Mouse (Mus musculus): ENCODE data around the gene Lrrc1.

The Lrrc1 gene

DNA sequence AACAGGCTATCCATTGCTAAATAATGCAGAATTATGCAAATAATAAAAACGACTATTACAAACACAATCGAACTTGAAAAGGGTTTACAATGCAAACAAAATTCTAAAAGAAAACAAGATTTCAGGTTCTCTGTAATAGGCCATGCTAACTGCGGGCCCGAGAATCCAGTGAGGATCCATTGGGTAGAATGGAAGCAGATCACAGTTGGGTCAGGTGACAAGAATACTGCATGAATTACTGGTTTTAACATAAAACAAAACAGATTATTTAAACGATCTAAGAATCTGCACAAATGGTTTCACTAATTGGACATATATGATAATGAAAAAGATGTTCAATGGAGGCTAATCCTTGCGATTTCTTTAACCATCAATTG, 42.5 kb downstream of the Lrrc1 start:
- no peak for DNase-seq (ENCODE audit: low spot score in 2 of 2)

DNA sequence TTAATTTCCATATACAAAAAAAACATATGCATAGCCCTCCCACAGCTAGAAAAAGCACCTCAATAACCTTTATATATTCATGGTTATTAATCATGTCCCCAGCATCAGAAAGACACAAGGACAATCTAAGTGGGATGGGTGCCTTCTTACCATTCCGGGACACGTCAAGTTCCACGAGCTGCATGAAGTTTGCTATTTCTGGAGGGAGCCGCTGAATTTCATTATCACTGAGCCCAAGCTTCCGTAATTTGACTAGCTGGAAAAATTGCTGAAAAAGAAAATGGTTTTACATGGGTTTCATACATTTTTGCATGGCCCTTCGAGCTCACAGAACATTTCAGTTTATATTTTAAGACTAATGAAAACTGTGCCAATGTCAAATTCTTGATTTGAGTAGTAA, 45.6 kb downstream of the Lrrc1 start:
- no peak for DNase-seq (ENCODE audit: low spot score in 2 of 2)

DNA sequence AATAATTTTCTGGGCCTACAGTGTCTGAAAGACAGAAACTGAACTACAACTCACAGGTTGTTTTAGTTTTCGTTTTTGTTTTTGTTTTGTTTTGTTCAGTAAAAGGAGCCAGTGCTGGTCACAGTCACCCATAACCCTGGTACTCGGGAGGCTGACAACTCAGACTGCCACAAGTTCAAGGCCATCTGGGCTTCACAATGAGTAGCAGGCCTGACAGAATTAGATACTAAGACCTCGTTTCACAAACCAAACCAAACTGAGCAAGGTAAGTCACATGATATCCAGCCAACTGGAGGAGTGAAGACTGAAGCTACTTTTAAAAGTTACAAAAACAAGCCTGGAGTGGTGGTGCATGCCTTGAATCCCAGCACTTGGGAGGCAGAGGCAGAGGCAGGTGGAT, 46.3 kb downstream of the Lrrc1 start:
- no peak for DNase-seq (ENCODE audit: low spot score in 2 of 2)

DNA sequence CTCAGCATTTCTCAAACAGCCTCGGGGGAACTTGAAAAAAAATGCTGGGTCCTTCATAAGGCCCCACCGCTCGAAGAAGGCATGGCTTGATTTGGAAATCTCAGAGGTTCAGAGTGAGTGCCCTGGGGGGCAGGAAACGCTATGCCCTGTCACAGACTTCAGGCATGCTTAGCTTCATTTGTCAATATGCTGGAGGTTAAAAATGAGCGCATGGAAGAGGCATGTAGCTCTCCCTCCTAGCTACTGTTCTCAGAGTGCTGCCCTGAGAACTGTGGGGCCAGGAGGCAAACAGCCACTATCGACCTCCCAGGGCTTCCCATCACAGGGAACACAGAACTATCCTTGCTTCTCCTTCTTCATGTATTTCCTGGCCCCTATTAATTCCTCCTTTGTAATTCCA, 47.5 kb downstream of the Lrrc1 start:
- DNase-seq (ENCODE audit: low spot score in 2 of 2) = no peak

DNA sequence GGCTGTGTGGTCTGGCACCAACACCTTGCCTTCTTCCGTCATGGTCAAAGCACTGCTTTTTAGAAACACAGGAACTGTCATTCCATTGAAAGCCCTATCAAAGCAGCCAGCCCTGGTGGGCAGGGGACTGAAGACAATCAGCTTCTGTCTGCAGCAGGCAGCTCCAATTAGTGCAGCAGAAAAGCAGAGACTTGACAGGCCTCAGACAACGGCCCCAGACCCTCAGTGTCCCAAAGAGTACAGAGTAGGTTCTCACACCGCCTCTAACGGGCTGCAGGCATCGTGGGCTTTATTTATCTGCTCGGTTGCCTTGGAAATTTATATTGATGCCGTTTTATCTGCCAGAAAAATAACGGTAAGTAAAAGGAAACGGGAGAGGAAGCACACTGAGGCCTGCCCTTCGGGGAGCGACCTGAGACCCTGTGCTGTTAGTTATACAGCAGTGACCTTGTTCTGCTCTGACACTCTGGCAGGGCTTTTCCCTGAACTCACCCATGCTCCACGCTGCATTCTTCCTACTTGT, 48.1 kb downstream of the Lrrc1 start:
- no peak for DNase-seq (ENCODE audit: low spot score in 2 of 2)

DNA sequence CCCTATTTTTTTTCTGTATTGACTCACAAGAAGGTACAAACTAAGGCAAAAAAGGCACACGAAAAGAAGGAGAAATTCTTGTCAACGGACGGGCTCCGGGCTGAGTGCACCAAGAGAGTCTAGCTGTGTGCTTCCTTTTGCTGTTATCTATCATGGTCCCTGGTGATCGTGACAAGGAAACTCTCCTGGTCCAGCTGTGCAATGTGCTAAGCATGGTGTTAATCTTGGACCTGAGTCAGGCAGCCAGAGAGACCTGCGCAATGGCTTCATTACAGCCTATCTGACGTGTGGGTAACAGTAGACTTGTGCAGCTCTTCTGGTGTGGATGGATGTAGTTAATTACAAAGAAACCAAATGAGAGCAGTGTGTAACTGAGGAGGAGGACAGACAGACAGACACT, 50.4 kb downstream of the Lrrc1 start:
- no peak for DNase-seq (ENCODE audit: low spot score in 2 of 2)

DNA sequence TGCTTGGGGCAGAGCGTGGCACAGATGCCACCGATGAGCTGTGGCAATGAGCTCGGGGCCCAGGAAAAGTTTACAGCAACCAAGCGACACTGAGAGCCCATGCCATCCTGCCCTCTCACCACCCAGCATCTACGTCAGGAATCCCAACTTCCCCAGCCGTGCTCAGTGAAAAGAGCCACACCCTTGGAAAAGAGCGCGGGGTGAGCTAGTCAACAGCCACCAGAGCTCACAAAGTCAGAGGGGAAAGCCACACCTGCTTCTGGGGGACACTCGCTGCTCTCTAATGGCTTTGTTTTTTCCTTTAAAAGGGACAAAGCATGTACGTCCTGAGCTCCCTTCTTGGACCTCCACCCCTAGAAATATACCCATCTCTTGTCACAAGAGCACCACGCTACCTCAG, 56.1 kb downstream of the Lrrc1 start:
- no peak for DNase-seq (ENCODE audit: low spot score in 2 of 2)

DNA sequence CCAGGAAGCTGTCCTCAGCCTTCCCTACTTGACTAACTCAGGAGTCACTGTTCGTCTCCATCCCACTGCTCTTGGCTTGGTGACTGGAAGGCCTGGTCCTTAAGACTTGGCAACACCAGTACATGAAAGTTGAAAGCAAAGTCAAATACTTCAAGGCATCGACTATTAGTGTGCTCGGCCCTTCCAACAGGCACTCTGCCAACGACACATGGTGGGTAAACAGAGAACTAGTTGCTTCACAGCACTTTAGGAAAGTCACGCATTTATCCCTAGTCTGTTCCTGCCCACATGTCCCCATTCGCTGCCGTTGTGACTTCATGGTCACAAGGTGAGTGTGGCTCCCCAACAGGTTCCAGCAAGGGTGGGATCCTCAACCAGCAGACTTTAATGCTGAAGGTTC, 57.2 kb downstream of the Lrrc1 start:
- DNase-seq (ENCODE audit: low spot score in 2 of 2) = no peak

DNA sequence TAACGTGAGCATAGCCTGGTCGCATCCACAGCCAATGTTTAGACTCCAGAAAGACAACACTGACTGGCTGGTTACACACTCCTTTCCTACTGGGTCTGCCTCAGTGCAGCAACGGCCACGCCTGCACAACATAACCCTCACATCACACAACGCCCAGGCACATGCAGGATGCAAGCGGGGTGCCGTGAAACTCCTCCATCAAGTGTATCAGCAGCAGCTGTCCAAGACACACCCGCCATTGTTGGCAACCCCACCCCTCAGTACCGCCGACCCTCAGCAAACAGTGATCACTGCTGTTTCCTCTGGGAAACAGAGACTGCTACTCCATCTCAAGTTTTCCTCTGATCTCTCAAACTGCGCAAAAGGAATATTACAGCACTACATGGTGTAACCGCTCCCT, 58.8 kb downstream of the Lrrc1 start:
- DNase-seq (ENCODE audit: low spot score in 2 of 2) = no peak

DNA sequence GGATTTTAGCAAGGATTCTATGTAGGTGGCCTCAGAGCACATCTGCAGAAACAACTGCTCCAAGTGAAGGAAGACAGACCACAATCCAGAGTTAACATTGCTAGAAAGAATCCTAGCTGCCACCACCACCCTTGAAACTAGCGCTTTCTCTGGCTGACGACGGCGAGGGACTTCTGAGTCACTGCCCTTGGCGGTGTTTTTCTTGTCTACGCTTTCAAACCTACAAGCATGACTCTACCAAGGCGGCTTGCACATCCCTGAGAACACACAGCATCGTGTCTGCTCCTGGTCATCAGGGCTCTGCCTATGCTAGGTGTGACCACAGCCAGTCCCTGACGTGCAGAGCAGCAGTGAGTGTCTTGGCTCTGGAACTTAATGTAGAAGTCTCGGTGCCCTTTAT, 59.9 kb downstream of the Lrrc1 start:
- no peak for DNase-seq (ENCODE audit: low spot score in 2 of 2)

DNA sequence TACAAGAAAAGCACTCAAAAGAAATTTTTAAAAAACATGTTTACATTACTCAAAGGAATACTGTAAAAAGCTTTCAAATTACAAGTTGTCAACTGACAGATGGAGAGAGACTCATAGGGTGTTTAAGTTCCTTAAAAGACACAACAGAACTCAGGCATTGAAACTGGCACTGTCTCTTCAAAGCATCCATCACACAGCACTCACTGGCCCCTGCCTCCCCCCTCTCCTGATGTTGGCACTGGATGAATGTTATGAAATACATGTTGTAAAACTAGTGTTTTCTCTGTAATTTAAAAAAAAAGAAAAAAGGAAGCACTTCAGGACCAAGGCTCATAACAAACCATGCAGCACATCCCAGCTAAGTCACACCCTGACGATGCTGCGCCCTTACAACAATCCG, 61.1 kb downstream of the Lrrc1 start:
- DNase-seq (ENCODE audit: low spot score in 2 of 2) = no peak

DNA sequence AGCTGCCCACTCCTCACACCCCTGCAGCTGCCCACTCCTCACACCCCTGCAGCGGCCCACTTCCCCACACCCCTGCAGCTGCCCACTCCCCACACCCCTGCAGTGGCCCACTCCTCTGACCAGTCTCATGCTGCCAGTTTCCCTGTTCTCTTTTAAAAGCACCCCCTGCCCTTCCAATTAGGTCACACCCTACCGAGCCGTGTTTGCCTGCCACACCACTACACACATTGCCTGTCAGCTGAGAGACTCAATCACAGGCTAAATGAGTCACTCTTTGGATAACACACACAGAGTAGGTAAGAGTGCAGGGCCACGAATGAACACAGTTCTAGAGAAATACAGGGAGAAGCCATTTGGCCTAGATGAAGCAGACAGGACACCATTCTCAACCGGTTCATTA, 62.4 kb downstream of the Lrrc1 start:
- no peak for DNase-seq (ENCODE audit: low spot score in 2 of 2)

DNA sequence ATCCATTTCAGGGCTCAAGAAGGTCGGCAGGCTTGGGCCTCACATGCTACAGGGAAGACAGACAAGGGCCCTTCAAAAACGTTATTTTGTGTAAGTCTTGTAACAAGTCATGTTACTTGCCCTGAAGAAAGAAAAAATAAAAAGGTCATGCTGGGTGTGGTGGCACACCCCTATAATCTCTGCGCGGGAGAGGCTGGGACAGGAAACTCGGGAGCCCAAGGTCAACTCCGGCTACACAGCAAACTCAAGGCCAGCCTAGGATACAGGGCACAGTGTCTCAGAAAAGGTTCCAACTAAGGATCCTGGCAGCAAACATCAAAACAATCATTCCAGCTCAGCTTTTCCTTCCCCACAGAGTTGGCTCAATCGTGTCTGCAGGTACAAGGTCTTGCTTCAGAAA, 63.3 kb downstream of the Lrrc1 start:
- no peak for DNase-seq (ENCODE audit: low spot score in 2 of 2)

DNA sequence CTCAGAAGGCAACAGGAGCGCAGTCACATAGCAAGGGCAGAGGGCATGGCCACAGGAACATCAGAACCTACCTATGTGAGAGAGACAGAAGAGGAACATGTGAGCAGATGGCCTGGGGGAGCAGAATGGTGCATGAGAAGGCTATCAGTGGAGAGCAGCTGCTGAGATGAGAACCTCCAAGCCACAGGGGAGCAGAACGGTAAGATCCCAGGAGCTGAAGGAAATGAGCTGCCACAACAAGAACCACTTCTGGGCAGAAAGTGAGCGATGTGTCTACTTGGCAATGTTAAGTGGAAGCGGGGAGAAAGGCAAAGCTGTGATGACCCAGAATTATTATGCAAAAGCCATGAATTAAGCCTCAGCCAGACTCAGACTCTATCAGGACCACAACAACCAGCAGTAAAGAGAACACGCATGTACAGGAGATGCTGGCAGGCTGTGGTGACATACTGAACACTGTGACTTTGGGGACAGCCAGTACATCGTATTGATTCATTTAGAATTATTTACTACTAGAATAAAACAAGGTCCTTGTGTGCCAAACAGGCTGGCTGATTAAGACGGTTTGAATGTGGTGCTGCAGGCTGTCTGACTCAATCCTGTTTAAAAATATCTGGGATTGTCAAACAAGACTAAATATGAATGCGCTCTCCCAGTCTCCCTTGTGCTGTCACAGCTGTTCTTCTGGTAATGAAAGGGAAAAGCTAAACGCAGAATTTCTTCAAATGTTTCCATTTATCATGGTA, 63.9 kb downstream of the Lrrc1 start:
- no peak for DNase-seq (ENCODE audit: low spot score in 2 of 2)

DNA sequence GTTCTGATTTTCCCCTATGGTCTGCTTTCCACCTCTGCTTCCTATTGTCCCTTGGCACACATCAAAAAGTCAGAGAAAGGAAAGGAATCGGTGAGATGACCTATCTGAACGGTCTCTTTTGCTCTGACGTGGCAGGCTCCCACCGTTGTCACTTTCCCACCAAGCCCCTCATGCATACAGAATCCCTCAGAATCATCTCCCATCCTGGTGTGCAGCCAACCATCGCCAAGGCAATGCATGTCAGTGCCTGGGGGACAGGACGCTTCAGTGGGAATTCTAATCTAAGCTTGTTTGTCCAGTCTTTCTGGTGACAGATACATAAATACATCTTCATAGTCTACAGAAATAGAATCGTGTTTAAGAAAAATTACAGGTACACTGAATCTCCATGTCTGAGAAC, 64.7 kb downstream of the Lrrc1 start:
- no peak for DNase-seq (ENCODE audit: low spot score in 2 of 2)

DNA sequence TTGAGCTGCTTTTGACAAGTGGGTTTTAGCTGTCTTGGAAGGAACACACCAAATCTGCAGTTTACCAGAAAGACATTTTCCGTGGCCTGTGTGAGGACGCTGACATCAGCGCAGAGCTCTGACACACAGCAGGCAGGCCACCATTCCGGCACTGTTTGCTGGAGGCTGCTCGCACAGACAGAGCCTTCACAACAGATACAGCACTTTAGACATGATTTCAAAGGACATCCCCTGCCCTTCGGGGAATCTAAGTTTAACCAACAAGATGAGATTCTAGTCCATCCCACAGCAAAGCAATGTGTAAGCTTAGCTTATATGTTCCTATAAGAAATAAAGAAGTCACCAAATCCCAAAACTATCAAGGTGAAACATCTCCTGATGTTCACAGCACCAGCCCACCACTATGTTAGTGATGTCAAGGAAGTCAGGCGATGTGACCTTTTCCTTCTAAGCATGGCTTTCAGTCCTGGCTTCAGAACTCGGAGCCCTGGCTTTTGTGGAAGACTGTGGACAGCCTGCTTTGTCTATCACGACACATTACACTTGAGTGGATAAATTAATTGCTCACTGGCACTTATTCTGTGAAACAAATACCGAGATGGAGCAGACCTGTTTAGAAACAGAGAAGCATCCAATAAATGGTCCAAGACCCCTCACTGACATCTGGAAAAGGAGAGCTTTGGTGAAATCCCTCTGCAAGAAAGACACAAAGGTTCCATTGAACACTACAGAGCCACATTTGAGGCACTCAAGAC, 66.3 kb downstream of the Lrrc1 start:
- no peak for DNase-seq (ENCODE audit: low spot score in 2 of 2)

DNA sequence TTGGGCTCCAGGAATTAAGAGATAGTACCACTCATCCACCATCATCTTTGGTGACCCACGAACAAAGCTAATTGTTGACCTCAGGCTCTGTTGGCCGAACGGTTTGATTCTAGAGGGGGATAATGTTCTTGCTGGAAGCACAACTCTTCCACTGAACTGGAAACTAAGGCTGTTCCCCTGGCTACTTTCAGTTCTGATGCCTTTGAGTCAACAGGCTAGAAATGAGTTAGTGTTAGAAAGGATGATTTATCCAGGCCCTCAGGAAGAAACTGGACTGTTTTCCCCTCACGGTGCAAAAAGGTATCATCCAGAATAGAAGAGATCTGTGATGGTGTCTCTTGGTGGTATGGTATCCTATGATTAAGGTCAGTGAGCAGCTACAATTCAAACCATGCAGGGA, 70.1 kb downstream of the Lrrc1 start:
- DNase-seq (ENCODE audit: low spot score in 2 of 2) = no peak

DNA sequence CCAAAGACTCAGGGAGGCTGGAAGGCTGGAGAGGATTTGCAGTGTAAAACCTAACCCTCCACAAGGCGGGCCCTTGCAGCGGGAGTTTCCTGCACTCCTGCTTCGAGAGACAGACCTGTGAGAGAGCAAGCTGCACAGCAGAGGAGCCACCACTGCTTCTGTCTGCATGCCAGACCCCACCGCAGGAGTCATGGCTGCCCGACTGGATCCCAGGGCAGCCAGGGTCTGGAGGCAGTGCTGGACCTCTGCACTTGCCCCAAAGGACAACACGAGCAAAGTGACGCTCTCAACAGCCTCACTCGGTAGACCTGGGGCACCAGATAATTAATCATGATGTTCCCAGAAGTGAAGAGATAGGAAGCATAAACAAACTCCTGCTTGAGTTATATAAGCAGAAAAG, 72.1 kb downstream of the Lrrc1 start:
- DNase-seq (ENCODE audit: low spot score in 2 of 2) = no peak

DNA sequence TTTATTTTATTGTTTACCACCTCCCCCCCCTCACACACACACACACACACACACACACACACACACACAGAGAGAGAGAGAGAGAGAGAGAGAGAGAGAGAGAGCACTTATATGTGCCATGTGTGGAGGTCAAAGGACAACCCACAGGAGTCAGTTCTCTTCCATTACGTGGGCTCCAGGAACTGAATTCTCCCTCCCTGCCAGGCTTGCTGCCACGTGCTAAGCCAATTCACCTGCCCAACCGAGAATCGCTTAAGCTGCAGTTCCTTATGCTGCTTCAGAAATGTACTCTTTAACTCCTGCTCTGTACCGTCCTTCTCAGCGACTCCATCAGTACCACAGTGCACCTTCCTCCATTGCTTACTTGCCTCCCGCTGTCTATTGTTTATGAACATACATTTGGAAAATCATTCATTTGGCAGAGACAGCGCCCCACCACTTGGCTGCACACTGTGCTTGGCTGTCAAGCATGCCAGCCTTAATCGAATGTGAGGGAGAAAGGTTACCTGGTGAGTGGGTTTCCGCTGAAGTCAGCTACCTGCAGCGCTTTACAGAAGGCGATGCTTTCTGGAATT, 72.9 kb downstream of the Lrrc1 start:
- no peak for DNase-seq (ENCODE audit: low spot score in 2 of 2)

DNA sequence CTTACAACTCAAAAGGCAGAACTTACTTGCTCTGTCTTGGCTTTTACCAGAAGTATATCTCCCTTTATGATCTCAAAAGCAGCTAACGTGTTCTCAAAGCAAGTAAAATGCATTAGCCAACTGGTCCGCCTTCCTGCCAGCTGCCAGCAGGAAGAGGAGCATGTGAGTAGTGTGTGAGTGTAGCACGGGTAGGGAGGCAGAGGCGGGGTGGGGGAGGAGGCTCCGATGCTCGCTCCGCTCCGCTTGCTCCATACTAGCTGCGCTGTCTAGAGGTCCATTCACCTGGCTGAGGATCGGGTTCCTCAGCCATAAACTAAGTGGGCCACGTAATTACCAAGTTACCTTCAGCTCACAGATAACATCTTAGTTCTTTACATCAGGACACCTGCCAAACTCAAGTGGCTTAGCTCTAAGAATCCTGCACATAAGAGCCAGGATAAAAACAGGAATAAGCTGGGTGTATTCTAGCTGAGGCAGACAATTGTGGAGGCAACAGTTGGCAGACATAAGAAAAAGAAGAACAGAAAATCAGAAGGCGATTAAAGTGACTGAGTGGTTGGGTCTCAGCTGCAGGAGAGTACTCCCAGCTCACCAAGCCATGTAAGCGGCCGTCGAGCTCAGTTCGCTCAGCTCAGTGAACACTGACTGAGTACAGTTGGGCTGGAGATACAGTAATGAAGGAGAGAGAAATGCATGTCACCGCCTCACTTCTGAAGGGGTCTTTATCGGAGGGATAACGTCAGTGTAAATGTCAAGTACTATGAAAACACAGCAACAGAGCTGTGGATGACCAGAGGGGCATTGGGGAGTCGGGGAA, 74.7 kb downstream of the Lrrc1 start:
- DNase-seq (ENCODE audit: low spot score in 2 of 2) = no peak

DNA sequence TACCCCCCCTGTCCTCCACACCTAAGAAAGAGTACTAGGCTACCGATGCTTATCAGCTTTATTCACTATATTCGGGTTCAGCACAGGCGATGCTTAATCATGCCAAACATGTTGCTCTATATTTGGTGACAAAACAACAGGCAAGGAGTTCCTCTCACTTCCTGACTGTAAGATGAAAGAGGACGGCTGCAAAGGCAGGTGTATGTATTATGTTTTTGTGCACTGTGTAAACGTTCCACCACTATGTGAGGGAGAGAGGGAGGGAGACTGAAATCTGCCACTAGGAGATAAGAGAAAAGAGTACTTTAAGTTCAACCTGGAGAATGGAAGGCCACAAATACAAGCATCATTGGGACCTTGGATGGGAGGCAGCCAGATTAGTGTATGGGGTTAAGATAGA, 77.7 kb downstream of the Lrrc1 start:
- no peak for DNase-seq (ENCODE audit: low spot score in 2 of 2)

DNA sequence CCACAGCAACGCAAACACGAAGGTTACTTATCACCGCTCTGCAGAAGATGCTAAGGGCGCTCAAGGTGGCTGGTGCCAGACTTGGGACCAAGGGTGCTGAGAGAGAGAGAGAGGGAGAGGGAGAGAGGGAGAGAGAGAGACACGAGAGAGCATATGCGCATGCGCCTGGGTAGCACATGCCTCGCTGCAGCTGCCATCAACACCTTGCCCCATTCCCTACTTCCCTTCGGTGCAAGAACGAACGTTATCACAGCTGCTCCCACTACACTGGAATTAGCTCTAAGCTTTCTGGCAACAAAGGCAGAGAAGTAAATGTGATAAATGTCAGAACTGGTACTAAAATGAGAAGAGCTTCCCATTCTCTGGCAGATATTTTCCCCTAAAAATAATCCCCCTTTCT, 79.3 kb downstream of the Lrrc1 start:
- no peak for DNase-seq (ENCODE audit: low spot score in 2 of 2)
